Comparison of ENCODE assay signal across 9 mouse cellular contexts in genomic region chr16:65472472-65473001, GRCm38 (mm10). TPM values are rescaled to one million over a fixed set of nuclear protein-coding genes. Genes with fewer than 3 reads are reported as not detected.
A peak's percentile ranks its signal among the peaks of the same experiment; 100 is the strongest.
DNase-seq lines count a peak whose midpoint lies in the region; ATAC-seq and TF ChIP-seq lines count a peak whose summit lies in the region.
"Had no signal": no experiment of that assay in that cellular context is flagged by ENCODE, and none has a peak within 500 bp of the region (broad histone marks: within the 10 kb centered on the region; RNA-seq: fewer than 3 reads in every experiment).

No protein-coding gene starts in this region.

- intact Hi-C loops in gastrocnemius, adult 2 months (cut with DNase I) = loop anchor here (10.0 kb wide), 1 partner anchor 568 kb away; no protein-coding TSS in a partner anchor
- intact Hi-C loops in gastrocnemius, postnatal 14 days (cut with DNase I; ENCODE audit: low total_unique reads) = loop anchor here (10.0 kb wide), 1 partner anchor 568 kb away; no protein-coding TSS in a partner anchor

- no peak overlapping the region for H3K4me3 ChIP-seq in gastrocnemius, adult 2 months
- H3K4me3 ChIP-seq: heart, embryonic 15.5 days had no signal

- peak; percentile 63; the same call in 1 of the 2 replicates for ATAC-seq in monocyte, adult 5-6 weeks (replicated peaks; ENCODE audit: insufficient number of reproducible peaks, low FRiP score, low TSS enrichment, poor library complexity, severe bottlenecking)

- no peak for DNase-seq in gastrocnemius, adult 2 months
- no peak for DNase-seq in gastrocnemius, postnatal 14 days
- DNase-seq in right cerebral cortex, adult 2 months (ENCODE audit: low spot score in 2 of 2) = peak; percentile 25 to 41
- no peak for DNase-seq in right cerebral cortex, postnatal 4 days
- DNase-seq in embryo, embryonic 10.5 days (ENCODE audit: low spot score) = peak; percentile 52
- DNase-seq in kidney, postnatal 10 days = peak; percentile 47
- DNase-seq in gastrocnemius, postnatal 10 days = no peak

- no peak overlapping the region for H3K27ac ChIP-seq in gastrocnemius, adult 2 months
- H3K27ac ChIP-seq: heart, embryonic 15.5 days had no signal

- peak; percentile 75 for TF ChIP-seq CTCF in gastrocnemius, adult 2 months (IDR thresholded peaks at IDR 0.05)

RNA-seq across cellular contexts. Expression of gene Pou1f1, which starts 47.8 kb away (rescaled TPM):
- total RNA-seq in gastrocnemius, adult 2 months (2021) = not detected
- not detected for total RNA-seq in gastrocnemius, postnatal 14 days (2021)
- total RNA-seq in monocyte, adult 5-6 weeks (2017) = 0.29 TPM in 1 of 3 replicates, not detected in the others
- total RNA-seq in gastrocnemius, postnatal 10 days (2021) = not detected

Comparison
In these comparisons a context has a peak if more than half of its experiments do, and no peak if none do; other contexts are left out.
1. DNase-seq: peak in right cerebral cortex, adult 2 months (2 of 2), embryo, embryonic 10.5 days (single experiment) and kidney, postnatal 10 days (single experiment); none in gastrocnemius, adult 2 months (single experiment), gastrocnemius, postnatal 14 days (single experiment), right cerebral cortex, postnatal 4 days (single experiment) and gastrocnemius, postnatal 10 days (single experiment).